Mouse (Mus musculus) erythroblast, embryonic 14.5 days (primary cell): ENCODE results near the gene Map3k20.

ENCODE experiments used
- GATA1 ChIP-seq: IDR thresholded peaks from 2 replicates; pipeline ENCODE4 v1.6.1; 2012; ENCODE audit warnings: low read length, inconsistent platforms, mixed read lengths
- TAL1 ChIP-seq: IDR thresholded peaks from 3 replicates; pipeline ENCODE4 v1.6.1; 2012; ENCODE audit warnings: low read length, inconsistent platforms, mixed read lengths

DNA sequence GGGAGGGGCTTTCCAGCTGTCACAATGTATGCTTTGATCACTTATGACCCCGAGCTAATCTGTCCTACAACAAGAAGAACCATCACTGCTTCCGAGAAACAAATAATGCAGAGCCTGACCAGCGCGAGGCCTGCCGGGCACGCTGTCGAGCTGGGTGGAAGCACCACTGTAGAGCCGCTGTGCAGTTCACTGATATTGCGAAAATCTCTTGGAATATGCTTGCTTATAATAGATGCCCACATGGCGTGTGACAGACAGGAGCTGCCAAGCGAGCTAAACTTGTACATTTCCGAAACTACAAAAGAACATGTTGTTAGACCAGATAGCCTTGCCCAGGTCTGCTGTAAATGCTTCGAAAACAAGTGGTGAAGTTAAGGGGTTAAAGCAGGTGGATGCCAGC lies 86.7 kb downstream of the Map3k20 start:
- no peak for TF ChIP-seq GATA1
- TF ChIP-seq TAL1, result no peak
